16 mouse cellular contexts compared by ENCODE assay signal in the genomic region with DNA sequence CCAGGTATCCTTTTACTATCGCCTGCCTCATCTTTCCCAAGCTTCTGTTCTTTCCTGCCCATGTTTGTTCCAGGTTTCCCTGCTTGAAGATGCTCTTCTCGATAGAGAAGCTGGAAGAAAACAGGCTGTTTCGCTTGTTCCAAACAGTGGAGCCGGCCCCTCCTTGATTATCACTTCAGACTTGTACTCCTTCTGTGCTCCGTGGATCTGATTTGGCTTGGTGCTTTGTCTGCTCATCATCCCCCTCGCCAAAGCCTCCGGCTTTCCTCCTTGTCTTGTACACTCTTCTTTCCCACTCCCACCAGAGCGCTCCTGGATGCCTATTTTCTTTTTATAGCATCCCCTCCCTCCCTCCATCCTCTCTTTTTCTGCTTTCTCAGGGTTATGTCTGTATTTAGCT.
"Had no signal": no experiment of that assay in that cellular context is flagged by ENCODE, and none has a peak within 500 bp of the region (broad histone marks: within the 10 kb centered on the region; RNA-seq: fewer than 3 reads in every experiment).

No protein-coding gene starts in this region.

- DNase-seq: kidney, adult 11 months; kidney, adult 8-10 months; kidney, postnatal 10 days; kidney, postnatal 36 days; left cerebral cortex, postnatal 4 days; liver, postnatal 0 days; lung, embryonic 14.5 days; thymus, adult 18-20 months; thymus, postnatal 36 days had no signal

- H3K4me3 ChIP-seq: kidney, embryonic 15.5 days; limb, embryonic 12.5 days; limb, embryonic 15.5 days; midbrain, embryonic 13.5 days had no signal

- ATAC-seq: liver, postnatal 0 days; lung, postnatal 0 days; midbrain, embryonic 13.5 days had no signal

- H3K27ac ChIP-seq: kidney, embryonic 15.5 days; limb, embryonic 12.5 days; limb, embryonic 15.5 days; liver, embryonic 14.5 days; macrophage; midbrain, embryonic 13.5 days had no signal
